Mouse (Mus musculus) midbrain, embryonic 13.5 days (tissue): Measurements from ENCODE around the gene Wdr31. TPM values are rescaled to one million over a fixed set of nuclear protein-coding genes. Genes with fewer than 3 reads are reported as not detected.

Experiments used
- ATAC-seq: fragments of 200-750 bp; cut with Nextera tagmentation; 2 replicates; pipeline ENCODE4 v1.8.0; 2017; ENCODE audit warnings: mild to moderate bottlenecking, moderate TSS enrichment, moderate library complexity
- H3K27ac ChIP-seq: fragments of 300-500 bp; sonication (generic); 2 replicates; pipeline ENCODE4 v1.5.1; 2015; ENCODE audit warnings: inconsistent platforms, mild to moderate bottlenecking, moderate library complexity
- H3K27me3 ChIP-seq: fragments of 300-500 bp; sonication (generic); 2 replicates; pipeline ENCODE4 v1.6.1; 2015; ENCODE audit warnings: mild to moderate bottlenecking, inconsistent platforms
- H3K36me3 ChIP-seq: fragments of 300-500 bp; sonication (generic); 2 replicates; pipeline ENCODE4 v1.6.1; 2015; ENCODE audit warnings: mild to moderate bottlenecking, inconsistent platforms
- H3K4me1 ChIP-seq: fragments of 300-500 bp; sonication (generic); replicated peaks from 2 replicates; pipeline ENCODE4 v1.6.1; 2015; ENCODE audit warnings: inconsistent platforms
- H3K4me2 ChIP-seq: fragments of 300-500 bp; sonication (generic); replicated peaks from 2 replicates; pipeline ENCODE4 v1.6.1; 2015; ENCODE audit warnings: moderate library complexity, mild to moderate bottlenecking, inconsistent platforms
- H3K4me3 ChIP-seq: fragments of 300-500 bp; sonication (generic); replicated peaks from 2 replicates; pipeline ENCODE4 v1.5.1; 2015; ENCODE audit warnings: mild to moderate bottlenecking, inconsistent platforms
- H3K9ac ChIP-seq: fragments of 300-500 bp; sonication (generic); replicated peaks from 2 replicates; pipeline ENCODE4 v1.6.1; 2015; ENCODE audit warnings: mild to moderate bottlenecking, inconsistent platforms
- H3K9me3 ChIP-seq: fragments of 300-500 bp; sonication (generic); 2 replicates; pipeline ENCODE4 v1.6.1; 2016; ENCODE audit warnings: mild to moderate bottlenecking, inconsistent platforms
- WGBS: fragments of 180-500 bp; shearing (Covaris S2); methylation state at CpG from one replicate; pipeline ENCODE4 v1.1.7; 2015; 5-methylcytosine and 5-hydroxymethylcytosine counted together
- polyA plus RNA-seq: library from polyadenylated mRNA; unstranded; fragments of >200 nt; fragmentation: Nextera tagmentation; extraction: Ambion mirVana; gene quantifications from 2 replicates; pipeline ENCODE4 v1.2.1, GENCODE M21; 2015

Gene Wdr31
- polyA plus RNA-seq = 9.6 and 10.8 TPM in 2 replicates

DNA sequence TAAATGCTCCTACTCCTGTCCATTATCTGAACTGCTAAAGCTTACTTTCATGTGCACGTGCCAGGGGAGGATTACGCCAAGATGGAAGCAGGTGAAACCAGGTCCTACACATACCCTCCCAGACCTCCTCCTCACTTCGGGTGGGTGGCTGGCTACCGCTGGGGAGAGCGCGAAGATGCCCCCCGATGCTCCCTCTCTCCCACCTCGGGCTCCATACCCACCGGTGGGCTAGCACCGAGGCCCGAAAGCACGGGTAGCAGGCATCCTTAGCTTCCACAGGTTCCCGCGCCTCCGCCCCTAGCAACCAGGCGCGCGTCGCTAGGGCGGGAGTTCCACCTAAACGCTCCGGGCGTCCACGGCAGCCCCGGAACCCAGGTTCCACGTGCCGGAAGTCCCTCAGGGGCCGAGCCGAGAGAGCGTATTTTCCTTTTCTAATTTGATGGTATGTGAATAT is at the start of gene Wdr31:
Gene Wdr31, minus strand, starts transcription at position 299 of the 454 bp plus-strand sequence.
- H3K36me3 ChIP-seq = peaks cover 3% of the 10 kb centered on the region; the same call in 1 of the 2 replicates
- peaks cover 6% of the 10 kb centered on the region; the same call in 1 of the 2 replicates for H3K4me1 ChIP-seq
- no peak within 1 kb of the TSS for H3K27ac ChIP-seq
- H3K27me3 ChIP-seq = no peaks in the 10 kb centered on the region
- H3K9me3 ChIP-seq = no peaks in the 10 kb centered on the region
- WGBS = under 1% methylated on average over 30 of the region's 30 CpGs
- H3K4me2 ChIP-seq = peak within 1 kb of the TSS; percentile 62
- peak within 1 kb of the TSS; percentile 54 for H3K4me3 ChIP-seq
- ATAC-seq = peak; percentile 95
- H3K9ac ChIP-seq = peak within 1 kb of the TSS; percentile 65

- Histone ChIP-seq H3K27me3 (no peaks in the 10 kb centered on the region), H3K27ac (peak within 1 kb of the TSS; percentile 79), H3K36me3 (peaks cover 8% of the 10 kb centered on the region), H3K4me2 (peak within 1 kb of the TSS; percentile 77), H3K9me3 (no peaks in the 10 kb centered on the region), H3K4me1 (peaks cover 31% of the 10 kb centered on the region), H3K9ac (peak within 1 kb of the TSS; percentile 84), H3K4me3 (peak within 1 kb of the TSS; percentile 71)
- under 1% methylated on average over 37 of the region's 37 CpGs for WGBS
- ATAC-seq = peak; percentile 89
These were observed 49.1 kb upstream of the Wdr31 start, which contains the start of gene Alad for GRCm38 (mm10) chr4:62519849-62520233. Gene Alad, minus strand, starts transcription at chr4:62519918.

- Histone ChIP-seq H3K4me2 (peak overlapping the region; percentile 77), H3K36me3 (peaks cover 8% of the 10 kb centered on the region), H3K4me3 (peak overlapping the region; percentile 71), H3K9ac (peak overlapping the region; percentile 84), H3K27me3 (no peaks in the 10 kb centered on the region), H3K27ac (peak overlapping the region; percentile 79), H3K4me1 (peaks cover 27% of the 10 kb centered on the region), H3K9me3 (no peaks in the 10 kb centered on the region)
- ATAC-seq = peak; percentile 19
- WGBS = 2% methylated on average over 26 of the region's 26 CpGs
These were observed 48.6 kb upstream of the Wdr31 start for GRCm38 (mm10) chr4:62519122-62519848.

GRCm38 (mm10) chr4:62518416-62519121 is 47.9 kb upstream of the Wdr31 start:
- 55% methylated on average over 13 of the region's 13 CpGs for WGBS

DNA sequence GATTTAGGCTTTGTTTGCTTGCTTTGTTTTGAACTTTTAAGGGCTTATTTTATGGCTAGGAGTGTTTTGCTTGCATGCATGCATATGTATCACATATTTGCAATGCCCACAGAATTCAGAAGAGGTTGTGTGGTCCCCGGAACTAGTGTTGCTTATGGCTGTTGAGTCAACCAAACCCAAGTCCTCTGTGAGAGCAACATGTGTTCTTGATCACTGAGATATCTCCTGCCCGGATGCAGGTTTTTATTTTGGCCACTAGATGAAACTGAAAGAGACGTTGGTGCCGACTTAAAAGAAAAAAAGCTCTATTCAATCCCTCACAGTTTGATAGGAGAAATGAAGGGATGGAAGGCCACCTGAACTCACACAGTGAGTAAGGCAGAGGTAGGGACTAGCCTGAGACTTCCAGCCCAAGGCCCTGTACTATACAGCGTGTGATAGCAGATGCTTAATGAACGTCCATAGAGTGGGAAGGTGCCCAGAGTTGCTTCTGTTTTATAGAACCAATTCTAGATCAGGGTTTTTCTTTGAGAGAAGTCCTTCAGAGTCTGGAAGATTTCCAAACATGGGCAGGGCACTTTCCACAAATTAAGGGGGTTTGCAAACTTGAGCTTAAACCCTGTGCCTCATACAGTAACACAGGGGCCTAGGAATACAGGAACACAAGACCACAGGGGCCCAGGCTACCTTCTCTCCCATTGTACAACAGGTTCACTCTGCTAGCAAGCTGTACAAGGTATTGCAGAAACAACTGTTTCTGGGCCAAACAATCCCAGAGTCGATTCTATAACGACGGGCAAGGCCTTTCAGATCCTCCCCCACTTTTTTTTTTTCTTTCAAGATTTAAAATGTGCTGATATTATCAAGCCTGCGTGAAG is 47.1 kb upstream of the Wdr31 start:
- H3K27me3 ChIP-seq = no peaks in the 10 kb centered on the region
- H3K4me3 ChIP-seq = no peak overlapping the region
- 86% methylated on average over 10 of the region's 10 CpGs for WGBS
- no peak for ATAC-seq
- peak overlapping the region; percentile 77 for H3K4me2 ChIP-seq
- no peak overlapping the region for H3K27ac ChIP-seq
- peak overlapping the region; percentile 84; the same call in 1 of the 2 replicates for H3K9ac ChIP-seq
- H3K36me3 ChIP-seq = peaks cover 16% of the 10 kb centered on the region
- peaks cover 21% of the 10 kb centered on the region for H3K4me1 ChIP-seq
- H3K9me3 ChIP-seq = no peaks in the 10 kb centered on the region

More at GRCm38 (mm10) chr4:62518416-62519121, 47.9 kb upstream of the Wdr31 start:
- peak overlapping the region; percentile 77 for H3K4me2 ChIP-seq
- no peaks in the 10 kb centered on the region for H3K27me3 ChIP-seq
- peak overlapping the region; percentile 27; the same call in 1 of the 2 replicates for H3K27ac ChIP-seq
- H3K4me3 ChIP-seq = peak overlapping the region; percentile 71
- H3K9me3 ChIP-seq = no peaks in the 10 kb centered on the region
- peaks cover 21% of the 10 kb centered on the region for H3K4me1 ChIP-seq
- H3K9ac ChIP-seq = peak overlapping the region; percentile 84
- no peak; the same call in 1 of the 2 replicates for ATAC-seq
- peaks cover 12% of the 10 kb centered on the region for H3K36me3 ChIP-seq

GRCm38 (mm10) chr4:62517046-62517445 is 46.4 kb upstream of the Wdr31 start:
- Histone ChIP-seq H3K27ac (no peak overlapping the region; the same call in 1 of the 2 replicates), H3K9me3 (no peaks in the 10 kb centered on the region), H3K4me1 (peaks cover 21% of the 10 kb centered on the region), H3K9ac (no peak overlapping the region), H3K27me3 (no peaks in the 10 kb centered on the region), H3K36me3 (peaks cover 20% of the 10 kb centered on the region), H3K4me3 (no peak overlapping the region), H3K4me2 (no peak overlapping the region)
- WGBS = 94% methylated on average over 8 of the region's 8 CpGs
- ATAC-seq = no peak

DNA sequence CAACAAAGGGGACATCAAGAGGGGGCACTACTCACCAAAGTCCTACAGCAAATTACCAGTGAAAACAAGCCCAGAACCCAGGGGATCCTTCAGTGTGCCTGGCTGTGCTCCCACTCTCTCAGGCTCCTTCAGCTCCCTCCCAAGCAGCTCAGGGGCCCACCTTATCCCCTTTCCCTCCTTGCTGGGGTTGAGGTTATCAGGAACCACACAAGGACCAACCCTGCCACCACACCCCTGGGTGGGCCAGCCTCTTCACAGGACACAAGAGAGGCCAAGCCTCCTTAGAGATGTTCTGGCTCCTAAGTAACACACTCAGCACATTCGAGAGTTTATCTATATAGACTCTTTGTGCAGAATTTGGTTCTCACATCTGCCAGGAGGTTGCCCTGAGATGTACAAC is 45.9 kb upstream of the Wdr31 start:
- ATAC-seq = no peak
- WGBS = 78% methylated on average over 1 of the region's 1 CpGs
- Histone ChIP-seq H3K27me3 (no peaks in the 10 kb centered on the region), H3K4me1 (peaks cover 21% of the 10 kb centered on the region), H3K9me3 (no peaks in the 10 kb centered on the region), H3K4me3 (no peak overlapping the region), H3K27ac (no peak overlapping the region; the same call in 1 of the 2 replicates), H3K9ac (no peak overlapping the region), H3K36me3 (peaks cover 24% of the 10 kb centered on the region), H3K4me2 (no peak overlapping the region)

- H3K9ac ChIP-seq = peak overlapping the region; percentile 39; the same call in 1 of the 2 replicates
These were observed 45.4 kb upstream of the Wdr31 start for GRCm38 (mm10) chr4:62516079-62516478.

GRCm38 (mm10) chr4:62515490-62515889 is 44.8 kb upstream of the Wdr31 start:
- peaks cover 35% of the 10 kb centered on the region for H3K36me3 ChIP-seq
- H3K9me3 ChIP-seq = no peaks in the 10 kb centered on the region
- H3K4me1 ChIP-seq = peaks cover 19% of the 10 kb centered on the region
- ATAC-seq = no peak
- no peaks in the 10 kb centered on the region for H3K27me3 ChIP-seq
- 84% methylated on average over 3 of the region's 3 CpGs for WGBS
- no peak overlapping the region for H3K4me2 ChIP-seq
- no peak overlapping the region for H3K27ac ChIP-seq
- H3K9ac ChIP-seq = peak overlapping the region; percentile 39; the same call in 1 of the 2 replicates
- no peak overlapping the region for H3K4me3 ChIP-seq

More at GRCm38 (mm10) chr4:62516079-62516478, 45.4 kb upstream of the Wdr31 start:
- Histone ChIP-seq H3K27me3 (no peaks in the 10 kb centered on the region), H3K4me2 (no peak overlapping the region), H3K9me3 (no peaks in the 10 kb centered on the region), H3K27ac (no peak overlapping the region), H3K4me3 (no peak overlapping the region), H3K36me3 (peaks cover 29% of the 10 kb centered on the region), H3K4me1 (peaks cover 21% of the 10 kb centered on the region)
- no peak for ATAC-seq
- 53% methylated on average over 2 of the region's 2 CpGs for WGBS

DNA sequence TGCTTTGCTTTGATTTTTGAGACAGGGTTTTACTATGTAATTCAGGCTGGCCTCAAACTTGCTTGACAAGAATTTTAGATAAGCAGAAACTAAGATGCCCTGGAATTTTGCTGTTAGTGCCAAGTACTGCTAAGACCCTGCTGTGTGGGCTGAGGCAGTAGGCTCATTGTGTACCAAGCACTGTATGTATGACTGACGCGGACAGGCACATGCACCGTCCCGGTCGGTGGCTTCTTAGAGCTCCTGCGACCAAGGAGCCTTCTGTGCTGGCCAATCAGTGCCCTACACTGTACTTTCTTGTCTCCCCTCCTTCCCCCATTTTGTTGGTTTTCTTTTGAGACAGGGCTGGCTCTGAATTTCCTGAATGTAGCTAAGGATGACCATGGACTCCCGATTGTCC is 44.3 kb upstream of the Wdr31 start:
- peaks cover 40% of the 10 kb centered on the region for H3K36me3 ChIP-seq
- H3K27ac ChIP-seq = no peak overlapping the region
- no peaks in the 10 kb centered on the region for H3K9me3 ChIP-seq
- H3K9ac ChIP-seq = no peak overlapping the region
- peaks cover 14% of the 10 kb centered on the region for H3K4me1 ChIP-seq
- no peaks in the 10 kb centered on the region for H3K27me3 ChIP-seq
- WGBS = 92% methylated on average over 7 of the region's 7 CpGs
- no peak overlapping the region for H3K4me3 ChIP-seq
- ATAC-seq = no peak
- H3K4me2 ChIP-seq = no peak overlapping the region

DNA sequence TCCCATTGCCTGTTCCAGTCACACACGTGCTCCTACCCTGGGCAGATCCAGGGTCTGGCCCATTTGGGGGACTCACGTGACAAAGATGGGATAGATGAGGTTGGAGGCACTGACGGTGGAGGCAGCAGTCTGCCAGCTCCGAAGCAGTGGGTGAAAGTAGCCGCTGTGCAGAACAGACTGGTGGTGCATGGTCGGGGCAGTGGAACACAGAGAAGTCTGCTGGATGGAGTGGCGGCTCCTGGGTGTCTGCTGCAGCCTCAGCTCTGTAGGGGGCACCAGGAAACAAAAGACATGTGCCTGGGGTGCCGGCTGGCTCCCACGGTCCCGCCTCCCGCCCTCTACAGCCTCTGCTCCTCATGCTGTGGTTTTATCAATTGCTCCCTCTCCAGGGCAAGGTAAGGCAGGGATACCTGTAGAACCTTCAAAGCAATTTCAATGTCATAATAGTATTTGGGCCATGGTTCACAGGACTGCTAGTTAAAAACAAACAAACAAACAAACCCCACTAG is 43.4 kb upstream of the Wdr31 start:
- no peak overlapping the region for H3K4me2 ChIP-seq
- H3K4me1 ChIP-seq = peaks cover 11% of the 10 kb centered on the region
- H3K4me3 ChIP-seq = no peak overlapping the region
- no peaks in the 10 kb centered on the region for H3K9me3 ChIP-seq
- WGBS = 47% methylated on average over 11 of the region's 11 CpGs
- no peak for ATAC-seq
- H3K9ac ChIP-seq = no peak overlapping the region
- peaks cover 50% of the 10 kb centered on the region for H3K36me3 ChIP-seq
- H3K27ac ChIP-seq = no peak overlapping the region
- H3K27me3 ChIP-seq = no peaks in the 10 kb centered on the region
